In genomic region chr11:117265270-117265980, GRCm38 (mm10) we compare ENCODE assay signal across 8 mouse cellular contexts.
DNase-seq lines count a peak whose midpoint lies in the region; ATAC-seq and TF ChIP-seq lines count a peak whose summit lies in the region.

No protein-coding gene starts in this region.

- H3K36me3 ChIP-seq in heart, embryonic 12.5 days = no peaks in the 10 kb centered on the region
- no peaks in the 10 kb centered on the region for H3K36me3 ChIP-seq in kidney, embryonic 16.5 days (ENCODE audit: insufficient read depth, low read length)
- H3K36me3 ChIP-seq in stomach, postnatal 0 days (ENCODE audit: control insufficient read depth, insufficient read depth, low read length) = no peaks in the 10 kb centered on the region

- H3K4me1 ChIP-seq in cortical plate, adult 2 months (ENCODE audit: control insufficient read depth, insufficient read depth, low read length) = peaks cover 6% of the 10 kb centered on the region; the same call in 1 of the 2 replicates
- peaks cover 73% of the 10 kb centered on the region for H3K4me1 ChIP-seq in heart, embryonic 12.5 days (replicated peaks)
- H3K4me1 ChIP-seq in kidney, embryonic 16.5 days (ENCODE audit: insufficient read depth, low read length) = peaks cover 57% of the 10 kb centered on the region
- H3K4me1 ChIP-seq in stomach, postnatal 0 days (replicated peaks; ENCODE audit: control insufficient read depth, insufficient read depth) = peaks cover 16% of the 10 kb centered on the region

- peak; percentile 36 for ATAC-seq in heart, embryonic 12.5 days (ENCODE audit: insufficient number of reproducible peaks, low FRiP score)
- ATAC-seq in kidney, embryonic 16.5 days (ENCODE audit: low FRiP score, low TSS enrichment) = peak; percentile 61
- peak; percentile 48 for ATAC-seq in stomach, postnatal 0 days (ENCODE audit: low FRiP score, low TSS enrichment)
- ATAC-seq in megakaryocyte progenitor cell, adult 5-6 weeks (replicated peaks; ENCODE audit: poor library complexity) = no peak

- no peaks in the 10 kb centered on the region for H3K9me3 ChIP-seq in heart, embryonic 12.5 days (replicated peaks)
- H3K9me3 ChIP-seq in kidney, embryonic 16.5 days (ENCODE audit: low read length) = no peaks in the 10 kb centered on the region
- H3K9me3 ChIP-seq in stomach, postnatal 0 days (ENCODE audit: control insufficient read depth, low read length) = no peaks in the 10 kb centered on the region

- TF ChIP-seq POLR2A in cortical plate, adult 2 months (IDR thresholded peaks at IDR 0.05; ENCODE audit: extremely low read depth, insufficient read depth, low read length) = no peak

- peak overlapping the region; percentile 86 for H3K9ac ChIP-seq in heart, embryonic 12.5 days
- H3K9ac ChIP-seq in kidney, embryonic 16.5 days (replicated peaks; ENCODE audit: low read length) = peak overlapping the region; percentile 89
- peak overlapping the region; percentile 67 for H3K9ac ChIP-seq in stomach, postnatal 0 days (ENCODE audit: low read length)

- 3% methylated on average over 18 of the region's 18 CpGs for WGBS in heart, embryonic 12.5 days
- 4% methylated on average over 18 of the region's 18 CpGs for WGBS in kidney, embryonic 16.5 days
- 4% methylated on average over 18 of the region's 18 CpGs for WGBS in stomach, postnatal 0 days

- TF ChIP-seq EP300 in stomach, postnatal 0 days (optimal IDR thresholded peaks at IDR 0.05) = no peak

- peak; percentile 35 for DNase-seq in ovary, postnatal 10 days (ENCODE audit: low spot score)
- no peak for DNase-seq in ovary, adult 18-20 months (ENCODE audit: low spot score)
- peak; percentile 60 for DNase-seq in lung, postnatal 25 days (ENCODE audit: low spot score)
- peak; percentile 54 for DNase-seq in stomach, postnatal 0 days (ENCODE audit: low spot score)

- H3K4me2 ChIP-seq in heart, embryonic 12.5 days = peak overlapping the region; percentile 90
- H3K4me2 ChIP-seq in kidney, embryonic 16.5 days (replicated peaks; ENCODE audit: low read depth, low read length) = peak overlapping the region; percentile 90
- peak overlapping the region; percentile 65 for H3K4me2 ChIP-seq in stomach, postnatal 0 days (replicated peaks; ENCODE audit: low read depth)

- H3K4me3 ChIP-seq in cortical plate, adult 2 months (ENCODE audit: insufficient read depth, low read length) = peak overlapping the region; percentile 88
- H3K4me3 ChIP-seq in heart, embryonic 12.5 days = peak overlapping the region; percentile 77
- peak overlapping the region; percentile 84 for H3K4me3 ChIP-seq in kidney, embryonic 16.5 days (ENCODE audit: low read length)
- peak overlapping the region; percentile 67 for H3K4me3 ChIP-seq in stomach, postnatal 0 days (ENCODE audit: low read depth, low read length)

- no peak for TF ChIP-seq CTCF in cortical plate, adult 2 months (IDR thresholded peaks at IDR 0.05; ENCODE audit: extremely low read depth, insufficient read depth, low read length)
- TF ChIP-seq CTCF in stomach, postnatal 0 days (IDR thresholded peaks at IDR 0.05; ENCODE audit: low read depth) = peak; percentile 64

- peak overlapping the region; percentile 95 for H3K27ac ChIP-seq in cortical plate, adult 2 months (ENCODE audit: insufficient read depth, low read length)
- peak overlapping the region; percentile 85 for H3K27ac ChIP-seq in heart, embryonic 12.5 days (ENCODE audit: poor library complexity, severe bottlenecking)
- peak overlapping the region; percentile 97 for H3K27ac ChIP-seq in kidney, embryonic 16.5 days (ENCODE audit: low read length)
- peak overlapping the region; percentile 87 for H3K27ac ChIP-seq in stomach, postnatal 0 days (replicated peaks)

- peaks cover 17% of the 10 kb centered on the region for H3K27me3 ChIP-seq in heart, embryonic 12.5 days (replicated peaks)
- no peaks in the 10 kb centered on the region for H3K27me3 ChIP-seq in kidney, embryonic 16.5 days (ENCODE audit: insufficient read depth, low read length)
- no peaks in the 10 kb centered on the region for H3K27me3 ChIP-seq in stomach, postnatal 0 days (ENCODE audit: control insufficient read depth, insufficient read depth, low read length)
